Mouse (Mus musculus) midbrain, embryonic 10.5 days (tissue): Measurements from ENCODE around the gene Ppp1r16b. TPM values are rescaled to one million over a fixed set of nuclear protein-coding genes. Genes with fewer than 3 reads are reported as not detected.
A peak's percentile ranks its signal among the peaks of the same experiment; 100 is the strongest.

Source experiments
- DNase-seq: peaks from one replicate; pipeline ENCODE4 v3.0.0-alpha.2; 2017; ENCODE audit warnings: low spot score
- H3K27ac ChIP-seq: fragments of 300-500 bp; sonication (generic); replicated peaks from 2 replicates; pipeline ENCODE4 v1.5.1; 2016; ENCODE audit warnings: mild to moderate bottlenecking
- H3K27me3 ChIP-seq: fragments of 300-500 bp; sonication (generic); 2 replicates; pipeline ENCODE4 v1.6.1; 2016; ENCODE audit warnings: low read depth, mild to moderate bottlenecking; ENCODE audit not compliant: poor library complexity, severe bottlenecking
- H3K36me3 ChIP-seq: fragments of 300-500 bp; sonication (generic); 2 replicates; pipeline ENCODE4 v1.6.1; 2016; ENCODE audit warnings: mild to moderate bottlenecking, moderate library complexity
- H3K4me1 ChIP-seq: fragments of 300-500 bp; sonication (generic); 2 replicates; pipeline ENCODE4 v1.6.1; 2016
- H3K4me3 ChIP-seq: fragments of 300-500 bp; sonication (generic); 2 replicates; pipeline ENCODE4 v1.5.1; 2016; ENCODE audit warnings: mild to moderate bottlenecking, moderate library complexity
- H3K9me3 ChIP-seq: fragments of 300-500 bp; sonication (generic); replicated peaks from 2 replicates; pipeline ENCODE4 v1.6.1; 2016; ENCODE audit warnings: mild to moderate bottlenecking
- WGBS: fragments of 180-500 bp; shearing (Covaris S2); methylation state at CpG from one replicate; pipeline ENCODE4 v1.1.7; 2016; 5-methylcytosine and 5-hydroxymethylcytosine counted together
- polyA plus RNA-seq: library from polyadenylated mRNA; unstranded; fragments of >200 nt; fragmentation: Nextera tagmentation; extraction: Ambion mirVana; gene quantifications from 2 replicates; pipeline ENCODE4 v1.2.1, GENCODE M21; 2016

The Ppp1r16b gene
- polyA plus RNA-seq, 1 experiment from 2014 or later: 3.7 TPM

DNA sequence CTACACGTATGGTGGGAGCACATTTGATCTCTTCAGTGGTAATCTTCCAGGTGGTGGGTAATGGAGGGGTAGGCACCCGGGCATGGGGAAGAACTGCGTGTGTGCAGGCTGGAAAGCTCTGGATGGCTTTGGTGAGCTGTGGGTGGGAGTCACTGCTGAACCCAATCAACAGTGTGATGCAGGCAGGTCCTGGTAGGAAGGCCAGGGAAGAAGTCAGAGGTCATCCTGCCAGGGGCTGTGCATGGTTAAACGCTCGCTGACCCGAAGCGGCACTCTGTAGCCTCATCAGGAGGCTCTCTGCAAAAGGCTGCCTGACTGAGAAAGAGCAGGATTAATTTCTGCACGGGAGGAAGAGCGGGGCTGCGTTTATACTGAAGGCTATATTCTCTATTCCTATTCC is 5.4 kb downstream of the Ppp1r16b start:
- Histone ChIP-seq H3K27ac (0 out of 2 replicates have a peak overlapping the region, but pooled peaks have one; percentile 34), H3K27me3 (peaks cover 60% of the 10 kb centered on the region), H3K9me3 (no peaks in the 10 kb centered on the region), H3K4me3 (0 out of 2 replicates have a peak overlapping the region, but pooled peaks have one; percentile 5), H3K4me1 (peaks cover 72% of the 10 kb centered on the region), H3K36me3 (no peaks in the 10 kb centered on the region)
- peak; percentile 40 for DNase-seq
- 13% methylated on average over 10 of the region's 10 CpGs for WGBS

DNA sequence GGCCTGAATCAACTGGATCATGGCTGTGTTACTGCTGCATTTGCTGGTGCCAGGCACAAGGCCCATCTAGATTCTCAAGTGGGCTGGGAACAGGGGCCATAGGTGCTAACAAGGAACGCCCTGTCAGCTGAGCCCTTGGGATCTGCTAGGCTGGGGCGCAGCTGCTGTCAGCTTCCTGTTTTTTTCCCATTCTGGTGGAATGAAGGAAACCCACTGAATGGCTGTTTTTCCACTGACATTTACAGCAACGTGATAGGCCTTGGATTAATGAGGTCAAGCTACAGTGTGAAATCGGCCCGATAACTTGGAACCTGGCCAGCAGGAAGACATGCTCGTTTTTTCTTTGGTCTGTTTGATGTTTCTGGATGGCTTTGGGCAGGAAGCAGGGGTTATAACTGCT is 7.6 kb downstream of the Ppp1r16b start:
- 68% methylated on average over 6 of the region's 6 CpGs for WGBS
- Histone ChIP-seq H3K36me3 (no peaks in the 10 kb centered on the region), H3K9me3 (no peaks in the 10 kb centered on the region), H3K27ac (no peak overlapping the region), H3K27me3 (peaks cover 37% of the 10 kb centered on the region), H3K4me1 (peaks cover 56% of the 10 kb centered on the region), H3K4me3 (no peak overlapping the region)
- DNase-seq: no peak

DNA sequence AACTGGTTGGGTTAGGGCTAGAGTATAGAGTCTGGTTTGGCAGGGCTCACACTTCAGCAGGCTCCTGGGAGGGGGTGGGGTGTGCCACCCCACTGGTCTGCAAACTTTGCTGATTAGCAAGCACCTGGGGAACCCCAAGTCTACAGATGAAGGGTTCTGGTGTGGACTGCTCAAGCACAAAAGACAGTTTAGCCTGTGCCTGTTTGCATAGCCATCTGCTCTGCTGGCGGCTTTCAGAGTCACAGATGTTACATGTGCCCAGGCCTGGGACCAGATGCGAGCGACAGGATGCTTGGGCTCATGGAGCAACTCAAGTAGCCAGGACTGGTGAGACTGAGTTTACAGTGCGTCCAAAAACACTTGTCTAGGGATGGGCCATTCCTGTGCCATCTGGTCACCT is 8.3 kb downstream of the Ppp1r16b start:
- Histone ChIP-seq H3K36me3 (no peaks in the 10 kb centered on the region), H3K4me1 (peaks cover 55% of the 10 kb centered on the region), H3K9me3 (no peaks in the 10 kb centered on the region), H3K4me3 (no peak overlapping the region), H3K27ac (no peak overlapping the region), H3K27me3 (peaks cover 30% of the 10 kb centered on the region)
- 71% methylated on average over 4 of the region's 4 CpGs for WGBS
- DNase-seq: no peak

DNA sequence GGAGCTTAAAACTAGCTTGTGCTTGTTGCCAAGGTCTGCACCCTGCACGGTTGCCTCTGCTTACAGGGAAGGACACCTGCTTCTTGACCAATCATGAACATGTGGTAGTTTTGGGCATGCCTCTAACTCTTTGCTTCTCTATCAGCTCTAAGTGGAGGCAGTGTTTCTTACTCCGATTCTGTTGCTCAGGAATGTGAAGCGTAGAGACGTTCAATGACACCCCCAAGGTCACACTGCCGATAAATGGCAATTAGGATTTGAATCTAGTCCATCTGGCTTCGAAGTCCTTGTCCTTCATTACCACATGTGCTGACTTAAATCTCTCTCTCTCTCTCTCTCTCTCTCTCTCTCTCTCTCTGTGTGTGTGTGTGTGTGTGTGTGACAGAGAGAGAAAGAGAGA is 8.9 kb downstream of the Ppp1r16b start:
- H3K9me3 ChIP-seq: no peaks in the 10 kb centered on the region
- no peak overlapping the region for H3K4me3 ChIP-seq
- peaks cover 24% of the 10 kb centered on the region for H3K27me3 ChIP-seq
- no peak overlapping the region for H3K27ac ChIP-seq
- no peaks in the 10 kb centered on the region for H3K36me3 ChIP-seq
- peaks cover 48% of the 10 kb centered on the region for H3K4me1 ChIP-seq
- DNase-seq: no peak
- WGBS: 88% methylated on average over 6 of the region's 6 CpGs

DNA sequence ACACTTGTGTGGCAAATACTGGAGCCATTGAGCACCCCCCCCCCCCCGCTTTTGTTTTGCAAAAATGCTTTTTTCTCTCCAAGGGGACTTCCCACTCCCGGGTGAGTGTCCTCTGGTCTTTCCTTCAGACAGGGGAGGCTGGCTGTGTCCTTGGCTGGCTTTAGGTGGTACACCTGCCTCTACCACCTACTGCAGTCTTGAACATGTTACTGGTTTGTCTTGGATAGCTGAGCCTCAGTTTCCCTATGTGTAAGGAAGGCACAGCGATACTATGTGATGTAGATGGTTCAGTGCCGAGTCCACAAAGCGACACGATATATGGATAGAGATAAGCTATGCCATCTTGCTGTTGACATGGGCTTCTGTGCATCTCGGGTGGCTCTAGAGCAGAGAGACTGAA is 9.6 kb downstream of the Ppp1r16b start:
- Histone ChIP-seq H3K27me3 (peaks cover 18% of the 10 kb centered on the region), H3K9me3 (no peaks in the 10 kb centered on the region), H3K4me3 (no peak overlapping the region), H3K36me3 (no peaks in the 10 kb centered on the region), H3K27ac (no peak overlapping the region), H3K4me1 (peaks cover 43% of the 10 kb centered on the region)
- DNase-seq: no peak
- WGBS: 87% methylated on average over 7 of the region's 7 CpGs

DNA sequence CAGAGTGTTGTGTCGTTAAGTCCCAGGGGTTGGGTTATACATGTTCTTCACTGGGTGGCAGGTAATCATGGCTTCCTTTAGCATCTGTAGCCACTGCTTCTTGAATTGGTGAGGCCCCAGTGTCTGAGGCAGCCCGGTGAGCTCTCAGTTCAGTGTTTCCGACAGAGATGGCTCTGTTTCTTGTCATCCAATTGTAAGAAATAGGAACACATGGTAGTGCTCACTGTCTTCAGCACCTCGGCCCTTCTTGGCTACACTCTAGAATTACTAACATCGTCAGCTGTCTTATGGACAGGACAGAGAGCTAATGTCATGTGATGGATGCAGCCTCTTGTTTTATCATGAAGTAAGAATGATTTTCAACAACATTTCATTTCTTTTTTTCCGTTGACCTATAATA is 10.0 kb downstream of the Ppp1r16b start:
- 93% methylated on average over 6 of the region's 6 CpGs for WGBS
- peaks cover 43% of the 10 kb centered on the region for H3K4me1 ChIP-seq
- DNase-seq: no peak
- no peaks in the 10 kb centered on the region for H3K9me3 ChIP-seq
- H3K27me3 ChIP-seq: peaks cover 14% of the 10 kb centered on the region
- H3K4me3 ChIP-seq: no peak overlapping the region
- no peak overlapping the region for H3K27ac ChIP-seq
- H3K36me3 ChIP-seq: no peaks in the 10 kb centered on the region

DNA sequence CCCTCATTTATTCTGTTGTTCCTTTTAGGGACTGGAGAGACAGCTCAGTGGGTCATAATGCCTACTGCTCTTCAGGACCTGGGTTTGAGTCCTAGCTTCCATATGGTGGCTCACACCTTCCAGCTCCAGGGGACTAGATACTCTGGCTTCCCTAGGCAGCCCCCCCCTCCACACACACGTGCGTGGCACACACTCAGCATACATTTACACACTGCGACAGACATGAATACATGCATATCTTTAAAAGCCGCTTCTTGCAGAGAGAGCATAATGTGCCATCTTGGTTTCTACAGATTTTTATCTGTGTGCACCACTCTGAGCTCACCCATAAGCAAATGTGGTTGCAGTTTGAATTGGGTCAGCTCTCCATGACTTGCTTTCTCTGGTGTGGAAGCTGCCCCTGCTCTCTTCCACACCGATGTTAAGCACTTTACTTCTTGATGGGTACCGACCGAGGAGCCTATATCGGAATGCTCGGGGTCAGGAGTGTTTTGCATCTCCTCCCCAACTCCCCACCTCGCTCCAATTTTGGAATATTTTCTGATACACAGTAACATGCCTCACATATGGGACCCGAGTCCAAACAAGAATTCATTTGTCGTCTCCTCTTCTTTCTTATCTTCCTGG is 10.8 kb downstream of the Ppp1r16b start:
- DNase-seq: no peak
- WGBS: 93% methylated on average over 12 of the region's 12 CpGs
- no peak overlapping the region for H3K4me3 ChIP-seq
- H3K9me3 ChIP-seq: no peaks in the 10 kb centered on the region
- H3K27ac ChIP-seq: no peak overlapping the region
- H3K27me3 ChIP-seq: 0 out of 2 replicates have a peak, but pooled peaks cover 6% of the 10 kb centered on the region
- peaks cover 39% of the 10 kb centered on the region for H3K4me1 ChIP-seq
- H3K36me3 ChIP-seq: no peaks in the 10 kb centered on the region

DNA sequence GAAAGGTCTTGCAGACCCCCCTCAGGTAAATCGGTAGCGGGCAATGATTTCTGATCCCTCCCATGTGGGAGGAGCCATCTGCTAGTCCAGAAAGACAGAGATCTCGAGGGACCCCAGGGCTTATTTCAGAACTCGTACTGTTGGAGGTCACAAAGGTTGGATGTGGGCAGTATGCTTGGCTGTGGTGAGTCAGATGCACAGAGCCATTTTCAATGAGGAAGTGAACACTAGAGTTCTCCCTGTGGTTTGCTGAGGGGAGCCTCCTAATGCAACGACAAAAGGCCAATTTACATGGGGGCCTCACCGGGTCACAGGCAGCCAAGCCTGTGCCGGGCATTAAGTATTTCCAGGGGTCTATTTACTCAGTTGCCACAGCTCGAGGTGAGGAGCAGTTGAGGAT is 12.7 kb downstream of the Ppp1r16b start:
- no peak overlapping the region for H3K27ac ChIP-seq
- no peaks in the 10 kb centered on the region for H3K36me3 ChIP-seq
- 69% methylated on average over 8 of the region's 8 CpGs for WGBS
- no peak for DNase-seq
- no peaks in the 10 kb centered on the region for H3K9me3 ChIP-seq
- H3K4me1 ChIP-seq: peaks cover 50% of the 10 kb centered on the region
- H3K4me3 ChIP-seq: no peak overlapping the region
- no peaks in the 10 kb centered on the region for H3K27me3 ChIP-seq

DNA sequence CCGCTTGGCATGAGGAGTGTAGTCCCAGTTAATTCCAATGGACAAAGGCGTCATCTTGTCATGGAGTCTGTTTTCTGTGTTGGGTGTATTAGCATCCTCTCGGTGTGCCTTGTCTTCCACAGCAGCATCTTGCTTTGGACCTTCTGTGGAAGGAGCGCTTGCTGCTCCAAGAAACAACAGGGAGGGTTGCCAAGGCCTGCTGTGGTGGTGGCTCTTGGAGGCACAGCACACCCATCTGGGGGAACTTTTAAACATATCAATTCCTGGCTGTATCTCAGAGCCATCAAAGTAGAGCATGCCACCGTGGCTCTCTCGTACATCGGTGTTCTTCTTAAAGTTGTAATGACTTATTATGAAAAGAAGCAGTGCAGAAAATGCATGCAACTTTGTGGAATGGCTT is 13.9 kb downstream of the Ppp1r16b start:
- whole genome bisulfite sequencing: 94% methylated on average over 7 of the region's 7 CpGs
- Histone ChIP-seq H3K9me3 (no peaks in the 10 kb centered on the region), H3K4me1 (peaks cover 44% of the 10 kb centered on the region), H3K27me3 (no peaks in the 10 kb centered on the region), H3K4me3 (no peak overlapping the region), H3K27ac (no peak overlapping the region), H3K36me3 (no peaks in the 10 kb centered on the region)
- DNase-seq: no peak

DNA sequence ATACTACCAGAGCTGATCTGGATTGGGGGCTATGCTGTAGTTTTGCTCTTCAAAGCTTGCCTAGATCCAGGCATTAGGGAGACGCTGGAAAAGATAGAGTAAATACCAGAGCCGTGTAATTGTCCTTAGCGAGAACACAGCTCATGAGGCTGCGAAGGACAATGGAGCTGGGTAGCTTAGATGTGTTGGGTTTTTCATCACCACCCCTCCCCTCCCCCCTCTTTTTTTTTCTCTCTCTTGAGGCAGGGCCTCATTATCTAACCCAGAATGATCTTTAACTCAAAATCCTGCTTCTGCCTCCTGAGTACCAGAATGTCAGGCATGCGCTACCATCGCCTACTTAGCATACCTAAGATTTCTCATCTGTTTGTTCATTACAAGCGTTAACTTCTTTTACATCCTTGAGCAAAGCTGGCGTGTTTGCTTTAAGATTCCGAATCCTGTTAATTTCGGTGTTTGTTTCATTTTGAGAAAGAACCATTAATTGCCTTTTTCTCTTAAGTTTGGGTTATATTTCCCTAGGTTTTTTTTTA is 15.2 kb downstream of the Ppp1r16b start:
- Histone ChIP-seq H3K4me1 (peaks cover 44% of the 10 kb centered on the region), H3K27me3 (no peaks in the 10 kb centered on the region), H3K4me3 (no peak overlapping the region), H3K9me3 (no peaks in the 10 kb centered on the region), H3K36me3 (no peaks in the 10 kb centered on the region), H3K27ac (peak overlapping the region; percentile 68)
- no peak for DNase-seq
- 51% methylated on average over 10 of the region's 10 CpGs for WGBS

DNA sequence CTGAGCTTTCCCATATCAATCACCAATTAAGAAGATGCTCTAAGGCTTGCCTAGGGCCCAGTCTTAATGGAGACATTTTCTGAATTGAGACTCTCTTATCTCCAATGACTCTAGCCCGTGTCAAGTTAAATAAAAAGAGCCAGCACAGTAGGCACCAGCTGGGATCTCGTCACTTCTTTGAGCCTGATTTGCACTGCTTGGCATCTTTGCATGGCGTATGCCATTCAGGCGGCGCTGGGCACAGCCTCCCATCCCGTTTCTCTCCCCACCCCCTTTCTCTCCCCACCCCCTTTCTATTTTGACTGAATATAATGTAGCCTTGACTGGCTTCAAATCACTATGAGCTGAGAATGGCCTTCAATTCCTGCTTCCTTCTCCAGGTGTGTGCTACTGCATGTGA is 16.5 kb downstream of the Ppp1r16b start:
- no peak for DNase-seq
- H3K4me1 ChIP-seq: peaks cover 44% of the 10 kb centered on the region
- 79% methylated on average over 6 of the region's 6 CpGs for WGBS
- no peak overlapping the region for H3K4me3 ChIP-seq
- no peaks in the 10 kb centered on the region for H3K27me3 ChIP-seq
- no peak overlapping the region for H3K27ac ChIP-seq
- no peaks in the 10 kb centered on the region for H3K36me3 ChIP-seq
- H3K9me3 ChIP-seq: no peaks in the 10 kb centered on the region

DNA sequence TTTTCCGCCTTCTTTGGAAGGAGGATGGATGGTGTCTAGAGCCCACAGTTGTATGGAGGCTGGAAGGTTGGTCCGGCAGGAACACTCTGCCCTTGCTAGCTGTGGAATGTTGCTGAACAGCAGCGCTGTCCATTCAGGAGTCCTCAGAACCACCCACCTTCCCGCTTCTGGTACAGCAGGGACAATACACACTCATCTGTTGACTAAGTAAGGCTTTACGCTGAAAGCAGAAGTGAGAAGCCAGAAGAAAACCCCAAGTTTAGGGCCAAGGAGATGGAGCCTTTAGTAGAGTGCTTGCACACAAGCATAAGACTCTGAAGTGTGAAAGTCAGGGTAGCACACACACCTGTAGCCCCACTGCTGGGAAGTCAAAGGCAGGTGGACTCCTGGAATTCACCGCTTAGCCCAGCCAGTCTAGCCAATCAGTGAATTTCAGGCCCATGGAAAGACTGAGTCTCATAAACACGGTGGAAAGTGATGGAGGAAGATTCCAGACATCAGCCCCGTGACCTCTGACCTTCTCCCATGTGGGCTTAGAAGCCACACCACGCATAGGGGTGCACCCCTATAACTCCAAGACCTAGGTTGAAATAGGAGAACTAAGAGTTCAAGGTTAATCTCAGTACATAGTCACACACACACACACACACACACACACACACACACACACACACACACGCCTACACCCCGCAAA is 17.3 kb downstream of the Ppp1r16b start:
- Histone ChIP-seq H3K9me3 (no peaks in the 10 kb centered on the region), H3K27ac (0 out of 2 replicates have a peak overlapping the region, but pooled peaks have one; percentile 9), H3K27me3 (no peaks in the 10 kb centered on the region), H3K4me3 (no peak overlapping the region), H3K36me3 (no peaks in the 10 kb centered on the region), H3K4me1 (peaks cover 43% of the 10 kb centered on the region)
- no peak for DNase-seq
- WGBS: 69% methylated on average over 11 of the region's 11 CpGs

DNA sequence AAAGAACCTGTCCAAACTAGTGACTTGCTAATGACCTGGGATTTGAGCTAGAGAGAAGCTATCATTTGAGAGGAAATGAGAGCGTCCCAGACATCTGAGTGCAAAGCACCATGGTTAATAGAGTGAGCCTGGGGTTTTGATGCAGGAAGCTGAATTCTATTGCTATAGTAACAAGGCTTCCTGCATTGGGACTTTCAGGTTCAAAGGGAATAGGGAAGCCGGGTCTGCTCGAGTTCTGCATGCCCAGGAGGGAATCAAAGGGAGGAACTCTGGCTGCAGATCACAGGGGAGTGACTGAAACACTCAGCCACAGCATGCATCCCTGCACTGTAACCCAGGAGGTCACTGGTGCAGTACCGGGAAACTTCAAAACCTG is 17.8 kb downstream of the Ppp1r16b start:
- peaks cover 43% of the 10 kb centered on the region for H3K4me1 ChIP-seq
- no peaks in the 10 kb centered on the region for H3K9me3 ChIP-seq
- no peak for DNase-seq
- H3K27ac ChIP-seq: no peak overlapping the region
- no peaks in the 10 kb centered on the region for H3K36me3 ChIP-seq
- WGBS: 38% methylated on average over 4 of the region's 4 CpGs
- H3K4me3 ChIP-seq: no peak overlapping the region
- H3K27me3 ChIP-seq: no peaks in the 10 kb centered on the region
